Mouse (Mus musculus) embryonic fibroblast, embryonic 13.5 days (primary cell): ENCODE results near the gene Prtg.

ENCODE experiments used
- CTCF ChIP-seq: IDR thresholded peaks from 2 replicates; pipeline ENCODE4 v1.5.1; 2011; ENCODE audit warnings: mild to moderate bottlenecking, control low read depth, low read length, moderate library complexity, borderline replicate concordance; ENCODE audit not compliant: insufficient read depth
- POLR2A ChIP-seq: IDR thresholded peaks from 2 replicates; pipeline ENCODE4 v1.6.1; 2011; ENCODE audit warnings: low read depth, mild to moderate bottlenecking, control low read depth, low read length, moderate library complexity

GRCm38 (mm10) chr9:72856721-72857120 is 50.0 kb downstream of the Prtg start:
- TF ChIP-seq CTCF (no peak), POLR2A (no peak)
